Mouse (Mus musculus) skeletal muscle tissue, adult 2 months (tissue): ENCODE measurements at regions not wholly inside any gene's neighbourhood (a gene's known extent, or its start where the extent isn't known, plus 50 kb on each side); places are given as distances from the start of the nearest gene placed in this dataset.
A peak's percentile ranks its signal among the peaks of the same experiment; 100 is the strongest.
"Not testable (repeated sequence)": the region's sequence is repeated elsewhere in the genome, so short reads cannot be mapped to it uniquely, and the experiment has no call there.

ENCODE experiments used
- DNase-seq: peaks from one replicate; pipeline ENCODE4 v3.0.0-alpha.2; 2012; ENCODE audit warnings: low read depth, low spot score

DNA sequence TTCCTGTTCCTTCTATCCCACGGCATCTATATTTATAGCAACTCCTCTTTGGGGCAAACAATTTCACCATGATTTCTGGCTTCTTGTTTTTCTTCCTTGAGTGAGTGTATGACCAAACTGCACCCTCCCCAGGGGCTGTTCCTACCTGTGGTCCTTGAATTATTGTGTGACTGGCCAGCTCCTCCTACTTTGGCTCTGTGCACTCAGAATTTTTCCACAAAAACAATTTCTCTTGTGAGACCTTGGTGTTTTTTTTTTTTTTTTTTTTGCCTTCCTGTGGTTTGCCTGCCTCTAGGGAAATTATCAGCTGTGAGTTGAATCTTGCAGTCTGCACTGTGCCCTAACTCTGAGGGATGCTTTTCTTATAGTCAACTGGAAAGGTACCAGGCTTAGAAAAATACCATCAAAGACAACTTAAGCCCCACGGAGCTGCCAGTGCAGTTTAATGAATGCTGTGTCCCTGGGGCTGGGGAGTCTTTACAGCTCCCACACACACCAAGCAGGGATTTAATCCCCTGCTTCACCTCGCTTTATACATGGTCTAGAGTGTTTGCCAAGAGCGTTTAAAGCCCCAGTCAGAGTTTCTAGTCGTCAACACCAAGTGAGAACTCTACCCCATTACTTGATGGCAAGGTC is 216.2 kb upstream of the Sesn3 start:
- peak; percentile 10 for DNase-seq

DNA sequence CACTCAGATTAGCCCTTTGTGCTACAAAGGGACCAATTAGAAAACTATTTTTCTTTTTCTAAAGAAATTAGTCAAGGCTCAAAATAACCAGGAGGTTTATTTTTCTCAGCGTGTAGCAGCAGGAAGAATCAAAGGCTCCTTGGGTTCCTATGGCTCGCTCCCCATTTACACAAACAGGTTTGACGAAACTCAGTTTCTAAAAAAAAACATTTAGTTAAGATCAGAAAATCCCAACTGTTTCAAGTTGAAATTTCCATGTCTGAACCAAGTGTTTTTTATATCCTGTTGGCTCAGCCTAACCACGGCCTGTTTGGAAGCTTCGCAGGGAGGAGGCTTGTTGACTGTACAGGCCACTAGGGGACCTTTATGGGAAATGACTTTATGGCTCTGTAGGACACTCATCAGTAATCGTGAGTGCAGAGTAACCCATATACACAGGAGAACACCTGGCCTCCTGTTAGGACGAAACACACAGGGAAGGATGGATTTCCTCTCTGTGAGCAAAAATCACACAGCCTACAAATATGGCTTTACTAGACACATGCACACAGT is 215.6 kb upstream of the Sesn3 start:
- DNase-seq: peak; percentile 15

- no peak for DNase-seq
Observed at GRCm38 (mm10) chr9:14060257-14060656, 214.6 kb upstream of the Sesn3 start.

DNA sequence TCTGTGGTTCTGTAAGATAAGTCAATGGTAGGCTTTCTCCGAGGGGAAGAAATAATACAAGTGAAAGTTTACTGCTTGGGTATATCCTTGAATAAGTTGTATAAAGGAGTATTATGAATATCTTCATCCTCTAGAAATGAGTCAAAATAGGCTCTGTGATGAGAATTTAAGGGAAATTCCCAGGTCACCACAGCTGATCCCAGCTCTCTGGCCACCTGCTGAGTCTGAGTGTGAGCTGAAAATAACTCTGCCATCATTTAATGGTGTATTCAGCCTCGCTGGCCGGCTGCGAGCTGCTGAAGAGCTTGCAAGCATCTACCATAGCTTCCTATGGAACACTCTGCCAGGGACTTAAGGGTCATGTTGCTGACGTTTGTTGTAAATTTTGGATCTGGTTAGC is 213.5 kb upstream of the Sesn3 start:
- DNase-seq: no peak

- peak; percentile 10 for DNase-seq
Observed at GRCm38 (mm10) chr9:14061840-14062239, 213.0 kb upstream of the Sesn3 start.

GRCm38 (mm10) chr9:14062706-14063105 is 212.2 kb upstream of the Sesn3 start:
- no peak for DNase-seq

GRCm38 (mm10) chr9:14066741-14067140 is 208.1 kb upstream of the Sesn3 start:
- DNase-seq: peak; percentile 20

GRCm38 (mm10) chr9:14069076-14069475 is 205.8 kb upstream of the Sesn3 start:
- DNase-seq: no peak

GRCm38 (mm10) chr9:14069770-14070169 is 205.1 kb upstream of the Sesn3 start:
- DNase-seq: no peak

- DNase-seq: no peak
Observed at GRCm38 (mm10) chr9:14071728-14072127, 203.1 kb upstream of the Sesn3 start.

DNA sequence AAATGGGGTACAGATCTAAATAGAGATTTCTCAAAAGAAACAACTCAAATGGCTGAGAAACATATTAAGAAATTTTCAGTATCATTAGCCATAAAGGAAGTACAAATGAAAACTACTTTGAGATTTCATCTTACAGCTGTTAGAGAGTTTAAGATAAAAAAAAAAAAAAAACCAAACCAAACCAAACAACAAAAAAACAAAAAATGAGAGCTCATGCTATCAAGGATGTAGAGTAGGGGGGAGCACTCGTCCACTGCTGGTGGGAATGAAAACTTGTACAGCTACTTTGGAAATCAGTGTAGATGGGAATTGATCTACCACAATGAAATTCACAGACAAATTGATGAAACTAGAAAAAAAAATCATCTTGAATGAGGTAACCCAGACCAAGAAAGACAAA is 201.9 kb upstream of the Sesn3 start:
- DNase-seq: no peak

DNA sequence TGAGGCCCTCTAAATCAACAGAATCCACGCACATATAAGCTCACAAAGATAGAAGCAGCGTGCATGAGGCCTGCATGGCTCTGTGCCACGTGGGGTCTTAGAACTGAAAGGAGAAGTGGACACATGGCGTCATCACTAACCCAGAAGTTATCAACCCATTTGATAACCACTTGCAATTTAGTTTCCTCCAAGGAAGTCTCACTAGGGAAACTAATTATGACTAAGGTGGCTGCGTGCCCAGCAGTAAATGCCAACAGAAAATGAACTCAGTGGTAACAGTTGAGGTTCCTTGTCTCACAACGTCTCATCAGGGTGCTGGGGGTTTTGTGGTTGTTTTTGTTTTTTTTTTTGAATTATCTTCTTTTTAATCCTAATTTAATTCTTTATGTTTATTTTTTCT is 200.6 kb upstream of the Sesn3 start:
- DNase-seq: no peak

- not testable (repeated sequence) for DNase-seq
Observed at GRCm38 (mm10) chr9:14074866-14075265, 200.0 kb upstream of the Sesn3 start.

- DNase-seq: peak; percentile 62
Observed at GRCm38 (mm10) chr9:14075452-14075851, 199.4 kb upstream of the Sesn3 start.

DNA sequence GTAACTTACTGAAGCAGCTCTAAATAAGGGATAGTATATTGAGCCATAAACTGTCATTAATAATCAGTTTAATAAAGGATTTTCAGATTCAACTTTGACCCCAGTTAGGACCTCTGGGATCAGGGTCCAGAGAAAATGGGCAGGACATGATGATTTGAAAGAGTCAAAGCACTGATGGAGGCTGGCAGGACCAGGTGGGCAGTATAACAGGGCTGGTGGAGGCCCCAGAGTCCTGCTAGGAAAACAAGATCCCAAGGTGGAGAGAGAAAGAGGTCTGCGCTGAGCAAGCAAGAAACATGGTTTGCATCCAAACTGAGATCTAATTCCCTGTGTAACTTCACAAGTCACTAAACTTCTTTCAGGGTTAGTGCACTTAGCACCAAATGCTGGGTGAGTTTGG is 199.0 kb upstream of the Sesn3 start:
- no peak for DNase-seq

DNA sequence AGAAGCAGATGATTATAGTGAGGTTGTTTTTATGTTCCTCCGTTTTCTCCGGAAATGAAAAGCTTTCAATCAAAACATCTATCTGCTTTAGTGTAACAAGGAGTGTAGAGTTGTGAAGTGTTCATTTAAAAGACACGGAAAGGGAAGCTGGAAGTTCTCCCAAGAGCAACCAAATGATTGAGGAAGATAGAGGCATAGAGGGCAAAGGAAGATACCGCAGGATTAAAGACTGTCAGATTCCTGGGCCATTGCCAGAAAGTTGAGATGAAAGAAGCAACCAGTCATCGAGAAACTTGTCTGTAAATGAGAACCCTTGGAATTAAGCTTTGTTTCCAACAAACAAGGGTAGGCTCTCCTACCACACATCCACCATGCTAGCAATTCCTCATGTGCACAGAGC is 198.1 kb upstream of the Sesn3 start:
- DNase-seq: no peak

- DNase-seq: no peak
Observed at GRCm38 (mm10) chr9:14081138-14081537, 193.7 kb upstream of the Sesn3 start.

DNA sequence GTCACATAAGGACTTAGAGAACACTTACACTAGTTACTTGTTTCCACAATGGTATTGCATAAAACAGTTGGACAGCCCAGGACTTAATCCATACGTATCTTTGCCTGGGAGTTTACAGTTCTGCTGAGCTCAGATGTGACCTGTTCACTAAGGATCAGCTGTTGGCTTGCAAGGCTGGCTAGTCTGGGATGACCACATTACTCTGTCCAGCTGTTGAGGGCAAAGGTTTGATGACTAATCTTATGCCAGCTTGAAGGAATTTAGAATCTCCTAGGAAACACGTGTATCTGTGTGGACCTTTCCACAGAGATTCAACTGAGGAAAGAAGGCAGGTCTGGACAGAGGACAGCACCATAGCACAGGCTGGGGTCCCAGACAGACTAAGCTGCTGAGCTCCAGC is 188.7 kb upstream of the Sesn3 start:
- DNase-seq: no peak

GRCm38 (mm10) chr9:14086611-14087010 is 188.3 kb upstream of the Sesn3 start:
- no peak for DNase-seq

DNA sequence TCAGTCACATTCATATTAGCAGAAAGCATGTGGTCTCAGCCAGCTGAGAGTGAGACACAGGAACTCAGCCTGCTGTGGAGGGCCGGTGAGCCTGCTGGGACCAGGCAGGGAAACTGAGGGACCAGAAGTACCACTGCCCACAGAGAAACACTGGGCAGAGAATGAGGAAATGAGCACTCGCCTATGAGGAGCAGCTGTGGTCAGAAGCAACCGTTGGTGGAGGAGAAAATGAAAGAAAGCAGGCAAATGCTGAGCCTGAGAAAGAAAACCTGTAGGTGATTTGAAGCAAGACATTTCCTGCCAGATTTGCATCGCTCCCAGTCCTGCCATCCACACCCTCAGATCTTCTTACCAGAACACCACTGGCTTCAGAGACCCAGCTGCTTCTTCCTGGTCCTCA is 187.0 kb upstream of the Sesn3 start:
- DNase-seq: no peak

DNA sequence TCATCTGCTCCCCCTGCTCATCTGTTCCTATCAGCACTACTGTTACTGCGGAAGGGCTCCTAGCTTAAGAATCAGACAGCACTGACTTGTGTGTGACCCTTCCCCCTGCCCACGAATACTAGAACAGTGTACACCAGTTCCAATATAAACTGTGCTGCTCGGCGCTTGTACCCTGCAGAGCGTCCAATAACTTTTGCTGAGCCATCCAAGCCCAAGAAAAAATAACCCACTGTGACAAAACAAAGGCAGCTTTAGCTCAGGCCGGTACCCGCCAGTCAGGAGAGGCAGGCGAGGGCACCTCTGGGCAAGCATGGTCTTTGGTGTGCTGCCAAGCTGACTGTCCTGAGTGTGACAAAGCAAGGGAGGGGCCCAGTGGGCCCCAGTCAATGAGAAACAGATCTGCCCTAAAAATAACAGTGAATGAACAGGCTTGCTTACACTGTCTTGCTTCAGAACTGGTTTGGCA is 185.0 kb upstream of the Sesn3 start:
- DNase-seq: no peak

GRCm38 (mm10) chr9:14090454-14090853 is 184.4 kb upstream of the Sesn3 start:
- no peak for DNase-seq

DNA sequence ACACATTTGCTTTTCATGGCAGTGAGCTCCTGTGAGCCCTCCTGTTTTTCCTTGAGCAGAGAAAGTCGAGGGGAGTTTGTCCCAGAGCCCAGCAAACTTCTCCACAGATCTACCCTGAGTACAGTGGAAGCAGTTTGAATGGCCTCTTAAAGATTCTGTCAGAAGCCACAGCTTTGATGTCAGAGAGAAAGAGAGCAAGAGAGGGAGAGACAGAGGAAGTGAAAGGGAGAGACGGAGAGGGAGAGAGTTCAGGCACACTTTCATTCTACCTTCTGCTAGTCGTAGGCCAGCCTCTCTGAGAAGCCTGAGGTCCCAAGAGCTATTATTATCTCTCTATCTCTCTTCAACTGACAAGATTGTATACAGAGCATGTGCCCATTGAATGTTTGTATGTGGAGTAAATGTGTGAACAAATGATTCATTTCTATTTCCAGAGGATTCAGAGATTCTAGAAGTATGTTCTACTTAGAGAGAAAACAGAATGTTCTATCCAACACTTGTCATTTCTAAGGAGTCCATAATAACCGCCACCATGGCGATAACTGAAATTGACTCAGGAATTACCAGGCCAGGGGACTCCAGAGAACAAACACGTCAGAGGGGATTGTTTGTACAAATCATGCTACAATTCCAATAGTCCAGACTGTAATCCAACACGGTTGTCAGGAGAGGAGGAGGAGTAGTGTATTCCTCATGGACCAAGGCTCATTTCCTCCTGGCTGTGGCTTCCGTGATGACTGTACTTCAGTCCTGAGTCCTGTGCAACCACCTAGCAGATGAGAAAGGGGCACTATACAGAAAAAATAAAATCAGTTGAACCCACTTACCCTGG is 183.6 kb upstream of the Sesn3 start:
- DNase-seq: no peak
